Mouse (Mus musculus): ENCODE data around the gene Cela2a. TPM values are rescaled to one million over a fixed set of nuclear protein-coding genes. Genes with fewer than 3 reads are reported as not detected.

Cela2a gene
- polyA plus RNA-seq (2014; fragmentation: Illumina TruSeq; extraction: RNeasy Lipid Tissue Mini Kit (QIAGEN cat#74804); ENCODE audit: low read depth, low replicate concordance): not detected

GRCm38 (mm10) chr4:141826060-141826459 lies at the start of gene Cela2a:
Cela2a (minus strand) TSS chr4:141826160.

GRCm38 (mm10) chr4:141874601-141875460 lies 48.9 kb upstream of the Cela2a start, which contains the start of gene Efhd2:
Efhd2 (minus strand) TSS chr4:141874920.

GRCm38 (mm10) chr4:141845999-141846398 lies 20.0 kb upstream of the Cela2a start, which contains the start of gene Ctrc:
Ctrc (minus strand) TSS chr4:141846359.

GRCm38 (mm10) chr4:141793282-141794151 lies 32.4 kb downstream of the Cela2a start, which contains the start of gene Casp9:
Casp9 (plus strand) TSS chr4:141793612.

GRCm38 (mm10) chr4:141790524-141790990 lies 35.4 kb downstream of the Cela2a start, which contains the start of gene Dnajc16:
Dnajc16 (minus strand) TSS chr4:141790931.

Other genes starting within 250 kb of the Cela2a start
- 5.1 TPM for gene Fblim1, start 220.1 kb downstream of the Cela2a start, polyA plus RNA-seq (2014; fragmentation: Illumina TruSeq; extraction: RNeasy Lipid Tissue Mini Kit (QIAGEN cat#74804); ENCODE audit: low read depth, low replicate concordance)
- 0.57 TPM for gene Tmem82, start 207.5 kb downstream of the Cela2a start, polyA plus RNA-seq (2014; fragmentation: Illumina TruSeq; extraction: RNeasy Lipid Tissue Mini Kit (QIAGEN cat#74804); ENCODE audit: low read depth, low replicate concordance)
- 0.53 TPM for gene Slc25a34, start 202.3 kb downstream of the Cela2a start, polyA plus RNA-seq (2014; fragmentation: Illumina TruSeq; extraction: RNeasy Lipid Tissue Mini Kit (QIAGEN cat#74804); ENCODE audit: low read depth, low replicate concordance)
- 1.4 TPM for gene Plekhm2, start 161.3 kb downstream of the Cela2a start, polyA plus RNA-seq (2014; fragmentation: Illumina TruSeq; extraction: RNeasy Lipid Tissue Mini Kit (QIAGEN cat#74804); ENCODE audit: low read depth, low replicate concordance)
- not detected for gene Rsc1a1, start 140.6 kb downstream of the Cela2a start, polyA plus RNA-seq (2014; fragmentation: Illumina TruSeq; extraction: RNeasy Lipid Tissue Mini Kit (QIAGEN cat#74804); ENCODE audit: low read depth, low replicate concordance)
- gene Ddi2, start 102.7 kb downstream of the Cela2a start, polyA plus RNA-seq (2014; fragmentation: Illumina TruSeq; extraction: RNeasy Lipid Tissue Mini Kit (QIAGEN cat#74804); ENCODE audit: low read depth, low replicate concordance): 35.7 TPM
- 0.32 TPM for gene Agmat, start 79.5 kb downstream of the Cela2a start, polyA plus RNA-seq (2014; fragmentation: Illumina TruSeq; extraction: RNeasy Lipid Tissue Mini Kit (QIAGEN cat#74804); ENCODE audit: low read depth, low replicate concordance)
- gene Dnajc16, start 35.2 kb downstream of the Cela2a start, polyA plus RNA-seq (2014; fragmentation: Illumina TruSeq; extraction: RNeasy Lipid Tissue Mini Kit (QIAGEN cat#74804); ENCODE audit: low read depth, low replicate concordance): 5.9 TPM
- gene Casp9, start 32.5 kb downstream of the Cela2a start, polyA plus RNA-seq (2014; fragmentation: Illumina TruSeq; extraction: RNeasy Lipid Tissue Mini Kit (QIAGEN cat#74804); ENCODE audit: low read depth, low replicate concordance): 12.8 TPM
- gene Ctrc, start 20.2 kb upstream of the Cela2a start, polyA plus RNA-seq (2014; fragmentation: Illumina TruSeq; extraction: RNeasy Lipid Tissue Mini Kit (QIAGEN cat#74804); ENCODE audit: low read depth, low replicate concordance): not detected
- 1.1 TPM for gene Efhd2, start 48.8 kb upstream of the Cela2a start, polyA plus RNA-seq (2014; fragmentation: Illumina TruSeq; extraction: RNeasy Lipid Tissue Mini Kit (QIAGEN cat#74804); ENCODE audit: low read depth, low replicate concordance)
- gene Fhad1, start 188.9 kb upstream of the Cela2a start, polyA plus RNA-seq (2014; fragmentation: Illumina TruSeq; extraction: RNeasy Lipid Tissue Mini Kit (QIAGEN cat#74804); ENCODE audit: low read depth, low replicate concordance): 0.16 TPM